Mouse (Mus musculus) G1E (cell line): ENCODE measurements around the gene Osbpl11.

Source experiments
- CTCF ChIP-seq: IDR thresholded peaks from 2 replicates; pipeline ENCODE4 v1.5.1; 2012; ENCODE audit warnings: low read depth, low read length, inconsistent platforms, mixed read lengths
- GATA1 ChIP-seq: IDR thresholded peaks from 2 replicates; pipeline ENCODE4 v1.6.1; 2012; ENCODE audit warnings: borderline replicate concordance, low read length, inconsistent platforms, mixed read lengths
- TAL1 ChIP-seq: conservative IDR thresholded peaks from 2 replicates; pipeline ENCODE4 v1.6.1; 2012; ENCODE audit warnings: low read depth, low read length, inconsistent platforms, mixed read lengths

GRCm38 (mm10) chr16:33242046-33242445 is 57.2 kb downstream of the Osbpl11 start:
- TF ChIP-seq GATA1 (no peak), TAL1 (no peak), CTCF (no peak)
